Mouse (Mus musculus): ENCODE measurements around the gene Gucy1b2. TPM values are rescaled to one million over a fixed set of nuclear protein-coding genes. Genes with fewer than 3 reads are reported as not detected.

Gucy1b2 gene
- polyA plus RNA-seq (2015; fragmentation: Nextera tagmentation; extraction: Ambion mirVana) = 0.08 and 0.21 TPM in 2 replicates

GRCm38 (mm10) chr14:62456239-62456747 lies at the start of gene Gucy1b2:
Gene Gucy1b2 (minus strand): TSS chr14:62456289.
- no peak for DNase-seq (ENCODE audit: low spot score)

- no peak for DNase-seq (ENCODE audit: low spot score)
Observed at GRCm38 (mm10) chr14:62497391-62497790, 41.3 kb upstream of the Gucy1b2 start.

- DNase-seq (ENCODE audit: low spot score) = no peak
Observed at GRCm38 (mm10) chr14:62496501-62496900, 40.4 kb upstream of the Gucy1b2 start.

GRCm38 (mm10) chr14:62493456-62493855 lies 37.4 kb upstream of the Gucy1b2 start:
- no peak for DNase-seq (ENCODE audit: low spot score)

- DNase-seq (ENCODE audit: low spot score) = peak; percentile 62
Observed at GRCm38 (mm10) chr14:62492196-62492850, 36.2 kb upstream of the Gucy1b2 start.

GRCm38 (mm10) chr14:62488270-62488669 lies 32.2 kb upstream of the Gucy1b2 start:
- DNase-seq (ENCODE audit: low spot score) = no peak

GRCm38 (mm10) chr14:62481381-62481780 lies 25.3 kb upstream of the Gucy1b2 start:
- DNase-seq (ENCODE audit: low spot score) = no peak

GRCm38 (mm10) chr14:62479395-62479794 lies 23.3 kb upstream of the Gucy1b2 start:
- no peak for DNase-seq (ENCODE audit: low spot score)

- no peak for DNase-seq (ENCODE audit: low spot score)
Observed at GRCm38 (mm10) chr14:62474481-62474880, 18.4 kb upstream of the Gucy1b2 start.

- no peak for DNase-seq (ENCODE audit: low spot score)
Observed at GRCm38 (mm10) chr14:62472061-62472460, 16.0 kb upstream of the Gucy1b2 start.

GRCm38 (mm10) chr14:62468753-62469125 lies 12.7 kb upstream of the Gucy1b2 start:
- no peak for DNase-seq (ENCODE audit: low spot score)

- no peak for DNase-seq (ENCODE audit: low spot score)
Observed at GRCm38 (mm10) chr14:62468119-62468752, 12.1 kb upstream of the Gucy1b2 start.

- no peak for DNase-seq (ENCODE audit: low spot score)
Observed at GRCm38 (mm10) chr14:62464966-62465365, 8.9 kb upstream of the Gucy1b2 start.

GRCm38 (mm10) chr14:62459541-62459940 lies 3.5 kb upstream of the Gucy1b2 start:
- DNase-seq (ENCODE audit: low spot score) = peak; percentile 8

GRCm38 (mm10) chr14:62457420-62458181 lies 1.5 kb upstream of the Gucy1b2 start:
- DNase-seq (ENCODE audit: low spot score) = peak; percentile 85

- DNase-seq (ENCODE audit: low spot score) = no peak
Observed at GRCm38 (mm10) chr14:62455570-62455879, 564 bp downstream of the Gucy1b2 start.

GRCm38 (mm10) chr14:62454760-62455569 lies 1.1 kb downstream of the Gucy1b2 start:
- no peak for DNase-seq (ENCODE audit: low spot score)

GRCm38 (mm10) chr14:62454136-62454535 lies 2.0 kb downstream of the Gucy1b2 start:
- no peak for DNase-seq (ENCODE audit: low spot score)

GRCm38 (mm10) chr14:62453276-62453675 lies 2.8 kb downstream of the Gucy1b2 start:
- DNase-seq (ENCODE audit: low spot score) = no peak

- no peak for DNase-seq (ENCODE audit: low spot score)
Observed at GRCm38 (mm10) chr14:62450706-62451105, 5.4 kb downstream of the Gucy1b2 start.

- DNase-seq (ENCODE audit: low spot score) = no peak
Observed at GRCm38 (mm10) chr14:62447214-62447548, 8.9 kb downstream of the Gucy1b2 start.
